Mouse (Mus musculus): ENCODE measurements around the gene 1700029I15Rik.

Gene 1700029I15Rik

GRCm38 (mm10) chr2:92423702-92424461 is 41.5 kb downstream of the 1700029I15Rik start:
- peak; percentile 28 for DNase-seq (ENCODE audit: extremely low read depth, insufficient read length, low spot score)

- DNase-seq (ENCODE audit: extremely low read depth, insufficient read length, low spot score), result no peak
These were observed 42.3 kb downstream of the 1700029I15Rik start for GRCm38 (mm10) chr2:92424462-92425308.

- no peak for DNase-seq (ENCODE audit: extremely low read depth, insufficient read length, low spot score)
These were observed 43.0 kb downstream of the 1700029I15Rik start for GRCm38 (mm10) chr2:92425366-92425765.

GRCm38 (mm10) chr2:92426426-92426825 is 44.1 kb downstream of the 1700029I15Rik start:
- no peak for DNase-seq (ENCODE audit: extremely low read depth, insufficient read length, low spot score)

DNA sequence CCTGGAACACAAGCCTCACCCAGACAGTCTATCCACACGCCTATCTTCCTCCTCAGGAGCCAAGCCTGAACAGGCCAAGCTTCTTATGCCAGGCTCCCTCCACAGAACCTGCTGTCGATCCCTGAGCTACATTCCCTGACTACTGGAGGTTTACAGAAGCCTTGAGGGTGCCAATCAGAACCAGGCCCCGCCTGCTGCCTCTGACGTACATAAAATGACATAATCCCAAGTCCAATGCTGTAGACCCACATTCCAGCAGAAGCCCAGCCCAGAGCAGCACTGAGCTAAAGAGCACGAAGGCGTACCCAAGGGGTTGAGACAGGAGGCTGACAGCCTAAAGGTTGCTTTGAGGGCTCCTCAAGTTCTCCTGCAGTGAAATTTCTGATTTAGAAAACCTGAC is 45.5 kb downstream of the 1700029I15Rik start:
- DNase-seq (ENCODE audit: extremely low read depth, insufficient read length, low spot score), result no peak

DNA sequence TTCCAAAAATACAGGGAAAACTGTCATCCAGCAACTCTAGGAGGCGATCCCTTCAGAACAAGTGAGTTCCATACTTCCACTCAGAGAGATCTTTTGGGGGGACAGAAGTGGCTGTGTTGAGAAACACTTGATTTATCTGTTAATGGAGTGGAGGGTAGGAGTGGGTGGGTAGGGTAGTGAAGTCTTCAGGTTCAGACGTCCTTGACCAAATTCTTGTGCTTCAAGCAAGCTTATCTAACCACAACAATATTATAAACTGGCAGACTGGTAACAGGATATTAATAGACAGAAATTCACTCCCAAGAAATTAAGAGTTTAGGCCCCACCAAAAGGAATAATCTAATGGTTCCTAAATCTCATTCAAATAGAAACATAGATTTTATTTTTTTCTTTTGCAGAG is 47.8 kb downstream of the 1700029I15Rik start:
- DNase-seq (ENCODE audit: extremely low read depth, insufficient read length, low spot score), result no peak

GRCm38 (mm10) chr2:92430723-92431541 is 48.6 kb downstream of the 1700029I15Rik start:
- DNase-seq (ENCODE audit: extremely low read depth, insufficient read length, low spot score), result no peak

DNA sequence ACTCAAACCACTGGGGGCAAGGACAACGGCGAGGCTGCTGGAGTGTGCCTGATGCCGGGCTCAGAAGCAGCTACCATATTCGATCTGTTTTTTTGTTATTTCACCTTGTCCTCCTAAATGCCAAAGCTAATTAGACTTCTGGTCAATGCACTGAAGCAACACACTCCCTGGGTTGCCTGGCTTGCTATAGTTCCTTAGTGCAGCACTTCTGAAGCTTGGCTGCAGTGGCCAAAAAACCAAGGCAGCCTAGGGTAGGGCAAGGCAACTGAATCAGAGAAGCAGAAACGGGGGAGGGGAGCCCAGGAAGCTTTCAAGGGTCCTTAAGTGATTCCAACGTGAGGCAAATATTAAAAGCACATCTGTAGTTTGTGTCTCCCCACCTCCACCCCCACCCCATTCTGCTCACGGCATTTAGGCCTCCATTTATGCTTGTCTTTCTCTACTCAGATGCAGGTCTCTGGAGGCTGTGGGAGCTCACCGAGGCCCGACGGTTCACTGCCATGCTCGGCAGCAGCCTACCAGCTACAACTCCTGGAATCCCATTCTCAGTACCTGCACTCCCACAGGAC is 49.4 kb downstream of the 1700029I15Rik start:
- no peak for DNase-seq (ENCODE audit: extremely low read depth, insufficient read length, low spot score)

GRCm38 (mm10) chr2:92432299-92433295 is 50.3 kb downstream of the 1700029I15Rik start:
- no peak for DNase-seq (ENCODE audit: extremely low read depth, insufficient read length, low spot score)

GRCm38 (mm10) chr2:92433578-92434374 is 51.4 kb downstream of the 1700029I15Rik start, which contains the start of gene Cry2:
Gene Cry2 (minus strand): TSS chr2:92434043.
- DNase-seq (ENCODE audit: extremely low read depth, insufficient read length, low spot score), result peak; percentile 97

DNA sequence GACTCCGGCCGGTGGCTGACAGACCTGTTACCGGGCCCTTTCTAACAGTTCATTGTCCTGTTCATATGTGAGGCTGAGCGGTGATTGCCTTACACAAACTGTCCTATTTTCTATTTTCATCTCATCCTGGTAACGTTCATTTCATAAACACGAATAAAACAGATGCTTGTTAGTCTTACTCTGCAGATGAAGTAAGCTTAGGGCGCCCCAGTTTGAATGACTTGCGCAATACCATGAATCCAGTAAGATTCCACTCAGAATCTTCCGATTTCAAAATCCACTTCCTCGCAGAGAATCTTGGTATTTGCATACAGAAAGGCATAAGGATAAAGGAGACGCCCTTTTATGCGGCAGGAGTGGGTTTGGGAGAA is 52.0 kb downstream of the 1700029I15Rik start:
- DNase-seq (ENCODE audit: extremely low read depth, insufficient read length, low spot score), result no peak

- no peak for DNase-seq (ENCODE audit: extremely low read depth, insufficient read length, low spot score)
These were observed 52.7 kb downstream of the 1700029I15Rik start for GRCm38 (mm10) chr2:92435023-92435422.

Data from 3134 (cell line).